Mouse (Mus musculus) v-Abl transformed pro-B cells (cell line): ENCODE data around the gene Tmem170b.

Experiments used
- in situ Hi-C, 2 experiments: fragments of 400-800 bp; cut with MboI; formaldehyde crosslinking; loops; one replicate each; pipeline ENCODE4 v1.15.1; 2025; ENCODE audit not compliant: unreplicated experiment in 2 of 2

Gene Tmem170b

GRCm38 (mm10) chr13:41607589-41607988, 1.9 kb downstream of the Tmem170b start:
- in situ Hi-C loops: loop anchor here (25.0 kb wide), 1 partner anchor 595 kb away; the partner anchor contains the start of genes Pak1ip1 (in 2 of the 2) and Tmem14c (in 2 of the 2)

- in situ Hi-C loops: loop anchor here (25.0 kb wide), 1 partner anchor 596 kb away; the partner anchor contains the start of genes Pak1ip1 (in 2 of the 2) and Tmem14c (in 2 of the 2)
Measured at GRCm38 (mm10) chr13:41608559-41608958, 2.9 kb downstream of the Tmem170b start.

- in situ Hi-C loops: loop anchor here (25.0 kb wide), 1 partner anchor 599 kb away; the partner anchor contains the start of genes Pak1ip1 (in 2 of the 2) and Tmem14c (in 2 of the 2)
Measured at GRCm38 (mm10) chr13:41611046-41611445, 5.3 kb downstream of the Tmem170b start.

GRCm38 (mm10) chr13:41614539-41614938, 8.8 kb downstream of the Tmem170b start:
- in situ Hi-C loops: loop anchor here (25.0 kb wide), 1 partner anchor 602 kb away; the partner anchor contains the start of genes Pak1ip1 (in 2 of the 2) and Tmem14c (in 2 of the 2)

GRCm38 (mm10) chr13:41614982-41615381, 9.3 kb downstream of the Tmem170b start:
- in situ Hi-C loops: loop anchor here (25.0 kb wide), 1 partner anchor 603 kb away; the partner anchor contains the start of genes Pak1ip1 (in 2 of the 2) and Tmem14c (in 2 of the 2)

GRCm38 (mm10) chr13:41619470-41619869, 13.8 kb downstream of the Tmem170b start:
- in situ Hi-C loops: loop anchor here (25.0 kb wide), 1 partner anchor 607 kb away; the partner anchor contains the start of genes Pak1ip1 (in 2 of the 2) and Tmem14c (in 2 of the 2)

GRCm38 (mm10) chr13:41620132-41620531, 14.4 kb downstream of the Tmem170b start:
- in situ Hi-C loops: loop anchor here (25.0 kb wide), 1 partner anchor 608 kb away; the partner anchor contains the start of genes Pak1ip1 (in 2 of the 2) and Tmem14c (in 2 of the 2)

- in situ Hi-C loops: loop anchor here (25.0 kb wide), 1 partner anchor 612 kb away; the partner anchor contains the start of genes Pak1ip1 (in 2 of the 2) and Tmem14c (in 2 of the 2)
Measured at GRCm38 (mm10) chr13:41624123-41624522, 18.4 kb downstream of the Tmem170b start.

GRCm38 (mm10) chr13:41625248-41625647, 19.5 kb downstream of the Tmem170b start:
- in situ Hi-C loops: no loop called here

GRCm38 (mm10) chr13:41627277-41627916, 21.7 kb downstream of the Tmem170b start:
- in situ Hi-C loops: no loop called here

- in situ Hi-C loops: loop anchor here (5.0 to 10.0 kb wide), 4 partner anchors 62 to 552 kb away; no protein-coding TSS in a partner anchor
Measured at GRCm38 (mm10) chr13:41634401-41634818, 28.7 kb downstream of the Tmem170b start.

GRCm38 (mm10) chr13:41638083-41638482, 32.4 kb downstream of the Tmem170b start:
- in situ Hi-C loops: loop anchor here (5.0 to 10.0 kb wide), 4 partner anchors 66 to 503 kb away; no protein-coding TSS in a partner anchor

GRCm38 (mm10) chr13:41642851-41643250, 37.1 kb downstream of the Tmem170b start:
- in situ Hi-C loops: loop anchor here in 1 of 2 experiments (10.0 kb wide), 1 partner anchor 1172 kb away; no protein-coding TSS in a partner anchor

GRCm38 (mm10) chr13:41643798-41644197, 38.1 kb downstream of the Tmem170b start:
- in situ Hi-C loops: loop anchor here in 1 of 2 experiments (10.0 kb wide), 1 partner anchor 1171 kb away; no protein-coding TSS in a partner anchor

GRCm38 (mm10) chr13:41644591-41645482, 39.1 kb downstream of the Tmem170b start:
- in situ Hi-C loops: loop anchor here in 1 of 2 experiments (10.0 kb wide), 1 partner anchor 1170 kb away; no protein-coding TSS in a partner anchor

- in situ Hi-C loops: loop anchor here in 1 of 2 experiments (10.0 kb wide), 1 partner anchor 1169 kb away; no protein-coding TSS in a partner anchor
Measured at GRCm38 (mm10) chr13:41645483-41645859, 39.8 kb downstream of the Tmem170b start.

- in situ Hi-C loops: loop anchor here in 1 of 2 experiments (10.0 kb wide), 1 partner anchor 1167 kb away; no protein-coding TSS in a partner anchor
Measured at GRCm38 (mm10) chr13:41647976-41648375, 42.3 kb downstream of the Tmem170b start.

GRCm38 (mm10) chr13:41650665-41651064, 45.0 kb downstream of the Tmem170b start:
- in situ Hi-C loops: no loop called here

GRCm38 (mm10) chr13:41653791-41654190, 48.1 kb downstream of the Tmem170b start:
- in situ Hi-C loops: no loop called here

GRCm38 (mm10) chr13:41655576-41656090, 49.9 kb downstream of the Tmem170b start:
- in situ Hi-C loops: no loop called here
